Mouse (Mus musculus) embryonic facial prominence, embryonic 11.5 days (tissue): ENCODE measurements around the gene Crim1. TPM values are rescaled to one million over a fixed set of nuclear protein-coding genes. Genes with fewer than 3 reads are reported as not detected.
A peak's percentile ranks its signal among the peaks of the same experiment; 100 is the strongest.

ENCODE experiments used
- ATAC-seq: fragments of 200-750 bp; cut with Nextera tagmentation; replicated peaks from 2 replicates; pipeline ENCODE4 v1.8.0; 2017; ENCODE audit warnings: low read depth; ENCODE audit not compliant: insufficient number of reproducible peaks, low FRiP score, low TSS enrichment
- DNase-seq: peaks from one replicate; pipeline ENCODE4 v3.0.0-alpha.2; 2015; ENCODE audit warnings: low spot score
- H3K27ac ChIP-seq: fragments of 300-500 bp; sonication (generic); replicated peaks from 2 replicates; pipeline ENCODE4 v1.5.1; 2014; ENCODE audit warnings: mild to moderate bottlenecking, low read depth, low read length, control low read depth
- H3K27me3 ChIP-seq: fragments of 300-500 bp; sonication (generic); 2 replicates; pipeline ENCODE4 v1.6.1; 2014; ENCODE audit warnings: mild to moderate bottlenecking, low read length, moderate library complexity, mixed read lengths; ENCODE audit not compliant: control insufficient read depth, insufficient read depth
- H3K36me3 ChIP-seq: fragments of 300-500 bp; sonication (generic); replicated peaks from 2 replicates; pipeline ENCODE4 v1.6.1; 2014; ENCODE audit warnings: low read depth, mild to moderate bottlenecking, low read length, moderate library complexity, mixed read lengths; ENCODE audit not compliant: control insufficient read depth, insufficient read depth
- H3K4me1 ChIP-seq: fragments of 300-500 bp; sonication (generic); 2 replicates; pipeline ENCODE4 v1.6.1; 2014; ENCODE audit warnings: low read length, mixed read lengths; ENCODE audit not compliant: control insufficient read depth, insufficient read depth
- H3K4me2 ChIP-seq: fragments of 300-500 bp; sonication (generic); 2 replicates; pipeline ENCODE4 v1.6.1; 2014; ENCODE audit warnings: low read depth, mild to moderate bottlenecking, control low read depth, low read length, moderate library complexity
- H3K4me3 ChIP-seq: fragments of 300-500 bp; sonication (generic); 2 replicates; pipeline ENCODE4 v1.5.1; 2014; ENCODE audit warnings: low read depth, low read length, control low read depth
- H3K9ac ChIP-seq: fragments of 300-500 bp; sonication (generic); replicated peaks from 2 replicates; pipeline ENCODE4 v1.6.1; 2014; ENCODE audit warnings: mild to moderate bottlenecking, control low read depth, low read length
- H3K9me3 ChIP-seq: fragments of 300-500 bp; sonication (generic); replicated peaks from 2 replicates; pipeline ENCODE4 v1.6.1; 2016; ENCODE audit warnings: mild to moderate bottlenecking, low read length, inconsistent platforms, mixed read lengths; ENCODE audit not compliant: control insufficient read depth
- WGBS: fragments of 180-500 bp; shearing (Covaris S2); extraction: QIAGEN DNeasy Blood & Tissue Kit; methylation state at CpG from one replicate; pipeline ENCODE4 v1.1.7; 2014; 5-methylcytosine and 5-hydroxymethylcytosine counted together
- polyA plus RNA-seq: library from polyadenylated mRNA; unstranded; fragments of >200 nt; fragmentation: Nextera tagmentation; extraction: Ambion mirVana; gene quantifications from 2 replicates; pipeline ENCODE4 v1.2.1, GENCODE M21; 2014

Gene Crim1
- polyA plus RNA-seq, 1 experiment from 2014 or later, result 3.3 TPM

DNA sequence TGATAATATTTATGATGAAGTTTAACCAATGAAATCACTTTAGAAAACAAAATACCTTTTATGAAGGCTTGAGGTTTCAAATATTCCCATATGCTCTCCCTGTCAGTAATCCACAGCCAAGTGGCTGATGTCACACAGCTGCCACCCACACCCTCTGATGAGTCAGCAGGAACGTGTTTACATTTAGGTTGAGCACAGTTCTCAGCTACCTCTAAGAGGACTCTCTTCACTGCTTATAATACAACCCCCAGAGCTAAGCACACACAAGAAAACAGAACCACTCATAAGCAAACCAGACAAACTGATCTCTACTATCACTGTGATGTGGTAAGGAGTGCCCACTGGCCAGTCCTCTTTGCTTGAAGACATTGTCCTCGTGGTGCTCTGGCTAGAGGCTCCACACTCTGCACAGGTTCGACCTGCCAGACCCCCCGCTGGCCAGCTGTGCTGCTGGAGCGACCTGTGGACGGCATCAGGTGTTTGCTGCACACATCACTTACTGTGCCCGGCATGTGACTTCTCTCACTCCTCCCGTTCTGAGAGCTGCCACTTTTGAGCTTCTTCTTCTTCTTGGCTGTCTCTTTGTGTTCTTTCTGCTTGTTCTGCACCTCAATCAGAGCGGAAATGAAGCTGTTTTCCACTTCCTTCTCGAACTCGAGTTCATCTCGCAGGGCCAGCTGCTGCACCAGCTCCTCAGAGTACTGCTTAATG is 200.2 kb downstream of the Crim1 start:
- Histone ChIP-seq H3K9ac (no peak overlapping the region), H3K36me3 (peaks cover 3% of the 10 kb centered on the region), H3K4me2 (no peak overlapping the region), H3K27me3 (no peaks in the 10 kb centered on the region), H3K4me1 (no peaks in the 10 kb centered on the region), H3K9me3 (no peaks in the 10 kb centered on the region), H3K27ac (no peak overlapping the region), H3K4me3 (no peak overlapping the region)
- no peak for DNase-seq
- WGBS, result 84% methylated on average over 12 of the region's 12 CpGs
- ATAC-seq, result no peak

DNA sequence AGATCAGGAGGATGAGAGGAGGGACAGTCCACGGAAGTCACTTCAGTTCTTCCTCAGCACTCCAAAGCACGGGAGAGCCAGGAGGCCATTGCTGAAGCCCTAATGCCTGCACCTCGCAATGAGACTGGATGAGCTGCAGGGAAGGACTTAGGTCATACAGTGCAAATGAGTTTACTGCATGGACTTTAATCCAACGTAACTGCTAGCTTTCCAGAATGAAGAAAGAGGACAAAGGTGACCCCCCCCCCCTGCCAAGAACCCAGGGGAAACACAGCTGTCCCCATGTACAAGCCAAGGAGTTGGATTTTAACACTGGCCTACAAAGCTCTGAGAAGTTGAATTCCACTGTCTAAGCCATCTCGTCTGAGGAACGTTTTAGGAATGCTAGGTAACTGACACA is 201.3 kb downstream of the Crim1 start:
- Histone ChIP-seq H3K4me2 (no peak overlapping the region), H3K9ac (no peak overlapping the region), H3K9me3 (no peaks in the 10 kb centered on the region), H3K27me3 (no peaks in the 10 kb centered on the region), H3K36me3 (peaks cover 3% of the 10 kb centered on the region), H3K4me3 (no peak overlapping the region), H3K4me1 (no peaks in the 10 kb centered on the region), H3K27ac (no peak overlapping the region)
- 82% methylated on average over 6 of the region's 6 CpGs for WGBS
- ATAC-seq, result no peak
- DNase-seq, result no peak

- Histone ChIP-seq H3K27me3 (no peaks in the 10 kb centered on the region), H3K9me3 (no peaks in the 10 kb centered on the region), H3K9ac (no peak overlapping the region), H3K27ac (no peak overlapping the region), H3K4me3 (no peak overlapping the region), H3K4me2 (no peak overlapping the region), H3K36me3 (peaks cover 3% of the 10 kb centered on the region), H3K4me1 (no peaks in the 10 kb centered on the region)
- 73% methylated on average over 4 of the region's 4 CpGs for WGBS
- DNase-seq, result no peak
- ATAC-seq, result no peak
These were observed 201.7 kb downstream of the Crim1 start for GRCm38 (mm10) chr17:78401713-78402112.

- no peak for DNase-seq
- WGBS, result 86% methylated on average over 6 of the region's 6 CpGs
These were observed 202.1 kb downstream of the Crim1 start for GRCm38 (mm10) chr17:78402174-78402573.

DNA sequence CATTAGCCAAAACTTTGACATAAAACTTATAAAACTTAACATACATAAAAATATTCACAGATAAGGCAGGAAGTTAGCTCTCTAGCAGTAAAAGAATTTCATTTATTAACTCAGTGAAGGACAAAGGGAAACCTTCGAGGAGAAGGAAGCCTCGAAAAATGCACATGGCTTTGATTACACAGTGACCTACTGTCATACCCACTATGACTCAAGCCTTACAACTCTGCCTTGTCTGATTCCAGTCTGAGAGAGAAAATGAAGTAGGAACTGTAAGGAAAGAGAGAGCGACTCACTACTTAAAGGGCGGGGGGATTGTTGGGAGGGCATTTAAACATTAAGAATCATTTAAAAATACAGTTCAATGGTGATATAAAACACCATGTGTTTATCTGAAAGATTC is 203.2 kb downstream of the Crim1 start:
- no peak overlapping the region for H3K9ac ChIP-seq
- peaks cover 3% of the 10 kb centered on the region for H3K36me3 ChIP-seq
- no peak overlapping the region for H3K4me2 ChIP-seq
- ATAC-seq, result no peak
- H3K4me3 ChIP-seq, result no peak overlapping the region
- no peaks in the 10 kb centered on the region for H3K27me3 ChIP-seq
- peak; percentile 25 for DNase-seq
- H3K27ac ChIP-seq, result no peak overlapping the region
- no peaks in the 10 kb centered on the region for H3K4me1 ChIP-seq
- no peaks in the 10 kb centered on the region for H3K9me3 ChIP-seq
- 55% methylated on average over 4 of the region's 4 CpGs for WGBS

More at GRCm38 (mm10) chr17:78402174-78402573, 202.1 kb downstream of the Crim1 start:
- Histone ChIP-seq H3K9ac (no peak overlapping the region), H3K4me3 (no peak overlapping the region), H3K9me3 (no peaks in the 10 kb centered on the region), H3K27ac (no peak overlapping the region), H3K36me3 (peaks cover 3% of the 10 kb centered on the region), H3K4me2 (no peak overlapping the region), H3K4me1 (no peaks in the 10 kb centered on the region), H3K27me3 (no peaks in the 10 kb centered on the region)
- ATAC-seq, result no peak

DNA sequence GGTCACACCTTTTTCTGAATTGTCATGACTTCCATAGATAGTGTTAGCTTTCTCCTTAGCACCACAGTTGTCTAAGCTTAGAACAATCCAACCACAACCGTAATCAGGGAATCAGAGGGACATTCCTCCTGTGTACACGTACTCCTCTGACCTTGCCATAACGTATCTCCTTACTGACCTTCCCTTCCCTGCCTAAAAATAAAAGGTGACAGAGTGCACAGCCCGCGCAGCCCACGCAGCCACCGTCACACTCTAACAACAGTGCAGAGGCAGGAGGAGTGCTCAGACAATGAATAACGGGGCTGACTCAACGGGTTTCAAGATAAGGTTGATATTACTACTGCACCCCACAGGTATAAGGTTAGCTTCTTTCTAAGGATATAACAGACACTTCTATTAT is 203.8 kb downstream of the Crim1 start:
- Histone ChIP-seq H3K4me1 (no peaks in the 10 kb centered on the region), H3K27ac (no peak overlapping the region), H3K4me2 (no peak overlapping the region), H3K4me3 (no peak overlapping the region), H3K27me3 (no peaks in the 10 kb centered on the region), H3K9ac (no peak overlapping the region), H3K36me3 (peaks cover 3% of the 10 kb centered on the region), H3K9me3 (no peaks in the 10 kb centered on the region)
- no peak for ATAC-seq
- 84% methylated on average over 9 of the region's 9 CpGs for WGBS
- DNase-seq, result no peak

DNA sequence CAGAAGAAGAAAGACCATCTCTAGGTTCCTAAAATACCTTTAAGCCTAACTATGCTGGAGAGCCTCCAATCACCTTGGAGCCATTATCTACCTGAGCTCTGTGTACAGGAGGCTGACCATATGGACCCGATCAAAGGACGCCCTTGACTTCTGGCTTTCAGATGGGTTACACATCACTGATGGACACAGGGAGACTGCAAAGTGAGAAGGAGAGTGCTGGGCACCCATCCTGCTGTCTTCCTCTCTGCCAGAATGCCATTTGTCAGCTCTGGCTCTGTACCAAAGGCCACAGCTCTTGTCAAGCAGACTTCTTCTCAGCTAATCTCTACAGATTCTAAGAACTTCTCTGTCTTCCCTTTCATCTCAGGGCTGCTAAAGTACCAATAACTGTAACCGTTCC is 205.3 kb downstream of the Crim1 start:
- no peaks in the 10 kb centered on the region for H3K4me1 ChIP-seq
- H3K4me3 ChIP-seq, result no peak overlapping the region
- DNase-seq, result no peak
- no peaks in the 10 kb centered on the region for H3K9me3 ChIP-seq
- H3K36me3 ChIP-seq, result peaks cover under 1% of the 10 kb centered on the region
- H3K9ac ChIP-seq, result no peak overlapping the region
- no peak overlapping the region for H3K27ac ChIP-seq
- WGBS, result 90% methylated on average over 3 of the region's 3 CpGs
- H3K27me3 ChIP-seq, result no peaks in the 10 kb centered on the region
- ATAC-seq, result no peak
- no peak overlapping the region for H3K4me2 ChIP-seq

GRCm38 (mm10) chr17:78406854-78407253 is 206.8 kb downstream of the Crim1 start:
- Histone ChIP-seq H3K9ac (no peak overlapping the region), H3K4me1 (no peaks in the 10 kb centered on the region), H3K36me3 (no peaks in the 10 kb centered on the region), H3K4me3 (no peak overlapping the region), H3K4me2 (no peak overlapping the region), H3K9me3 (no peaks in the 10 kb centered on the region), H3K27me3 (no peaks in the 10 kb centered on the region), H3K27ac (no peak overlapping the region)
- ATAC-seq (no peak), DNase-seq (no peak)
- WGBS, result 85% methylated on average over 10 of the region's 10 CpGs
